Mouse (Mus musculus) spleen, adult 2 months (tissue): Measurements from ENCODE around the gene Pot1a.

Experiments used
- CTCF ChIP-seq: fragments of 200-500 bp; IDR thresholded peaks from 2 replicates; pipeline ENCODE4 v1.5.1; 2011; ENCODE audit warnings: mild to moderate bottlenecking, inconsistent platforms; ENCODE audit not compliant: insufficient read depth, insufficient read length, insufficient replicate concordance; ENCODE audit errors: extremely low read depth
- POLR2A ChIP-seq: fragments of 200-500 bp; IDR thresholded peaks from 2 replicates; pipeline ENCODE4 v1.6.1; 2011; ENCODE audit warnings: low read depth, low read length, inconsistent platforms

- TF ChIP-seq POLR2A (no peak), CTCF (no peak)
Observed at GRCm38 (mm10) chr6:25768238-25768637, 40.8 kb downstream of the Pot1a start.
